Mouse (Mus musculus) right cerebral cortex, adult 2 months (tissue): Measurements from ENCODE around the gene Fignl1.

Experiments used
- DNase-seq, 2 experiments: peaks; one replicate each; pipeline ENCODE4 v3.0.0; 2021 to 2022; ENCODE audit warnings: low spot score in 2 of 2

Fignl1 gene

DNA sequence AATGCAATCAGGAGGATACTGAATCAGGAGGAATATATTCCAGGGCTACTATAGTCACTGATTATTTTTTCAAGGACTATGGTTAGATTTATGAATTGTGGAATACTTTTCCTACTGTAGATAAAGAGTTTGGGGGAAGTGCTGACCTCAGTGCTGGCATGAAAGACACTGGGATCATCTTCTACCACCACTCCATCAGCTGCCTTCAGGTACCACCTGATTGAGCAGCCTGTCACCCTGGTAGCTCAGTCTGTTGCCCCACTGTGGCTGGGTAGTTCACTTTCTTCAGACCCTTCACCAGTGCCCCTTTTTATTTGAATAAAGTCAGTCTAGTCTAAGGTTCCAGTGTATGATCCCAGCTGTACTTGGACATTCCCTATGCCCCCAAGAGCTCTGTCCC, 42.0 kb downstream of the Fignl1 start:
- no peak for DNase-seq

DNA sequence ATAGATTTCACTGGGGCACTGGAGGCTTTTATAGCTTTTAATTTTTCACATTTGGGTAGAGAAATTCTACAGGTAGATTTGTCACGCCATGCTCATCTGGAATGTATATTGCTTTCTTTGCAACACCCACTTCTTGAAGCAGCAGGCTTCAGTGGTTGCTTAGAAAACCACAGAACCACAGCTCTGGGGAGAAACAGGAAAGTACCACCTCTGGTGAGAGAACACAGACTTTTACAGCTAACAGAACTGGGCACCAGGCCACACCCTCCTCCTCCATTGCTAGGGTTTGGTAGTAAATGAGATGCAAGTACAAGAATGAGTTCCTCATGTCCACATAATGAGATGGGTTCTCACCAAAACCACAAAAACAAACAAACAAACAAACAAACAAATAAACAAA, 42.7 kb downstream of the Fignl1 start:
- DNase-seq: no peak

DNA sequence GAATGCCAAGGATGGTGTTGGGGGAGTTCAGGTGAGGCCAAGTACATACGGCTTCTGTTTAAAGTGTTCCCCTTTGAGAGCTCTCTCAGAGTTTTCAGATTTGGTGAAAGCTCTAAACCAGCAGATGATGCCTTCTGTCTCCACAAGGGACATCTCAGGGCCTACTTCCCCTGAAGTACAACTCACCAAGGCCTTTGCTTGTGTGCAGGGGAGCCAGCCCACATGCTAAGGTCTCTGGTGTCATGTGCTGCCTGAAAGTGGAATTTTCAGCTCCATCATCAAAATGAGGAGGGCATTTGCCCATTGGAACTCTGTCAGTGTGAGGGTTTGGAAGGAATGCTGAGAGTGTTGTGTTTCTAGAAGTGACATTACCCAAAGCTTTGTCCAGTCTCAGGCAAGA, 43.3 kb downstream of the Fignl1 start:
- DNase-seq: no peak

DNA sequence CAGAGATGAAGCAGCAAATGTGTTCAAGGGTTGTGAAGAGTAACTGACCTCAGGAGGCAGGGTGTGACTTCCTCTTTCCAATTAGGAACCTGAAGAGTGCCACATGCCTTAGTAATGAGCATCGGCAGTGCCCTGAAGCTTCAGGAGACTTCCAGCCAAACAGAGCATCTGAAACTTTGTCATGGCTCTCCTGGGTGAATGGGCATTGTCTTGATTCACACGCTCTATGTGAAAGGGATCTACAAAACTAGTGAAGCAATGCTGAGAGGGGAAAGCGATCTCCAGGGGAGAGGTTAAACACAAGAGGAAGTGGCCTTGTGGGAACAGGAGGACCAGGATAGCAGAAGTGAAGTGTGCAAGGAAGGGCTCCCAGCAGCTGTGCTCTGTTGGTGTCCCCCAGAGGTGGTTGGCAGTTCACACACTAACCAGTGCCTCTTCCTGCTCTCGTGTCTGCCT, 45.5 kb downstream of the Fignl1 start:
- DNase-seq: no peak

DNA sequence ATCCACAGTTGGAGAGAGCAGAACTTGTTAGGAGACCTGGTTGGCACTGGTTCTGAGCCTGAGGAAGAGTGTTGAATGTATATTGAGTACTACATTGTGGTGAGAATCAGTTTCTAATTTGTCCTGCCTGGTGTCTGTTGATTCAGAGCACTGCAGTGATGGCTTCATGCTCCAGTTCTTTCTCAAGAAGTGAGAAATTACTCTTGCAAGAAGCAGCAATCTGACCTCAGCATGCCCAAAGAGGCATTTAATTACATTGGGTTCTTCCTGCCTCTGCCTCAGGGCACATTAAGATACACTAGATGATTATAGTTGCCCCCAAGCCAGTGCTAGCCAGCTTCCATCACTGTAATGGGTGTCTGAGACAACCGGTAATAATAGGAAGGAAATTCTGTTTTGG, 49.9 kb downstream of the Fignl1 start:
- DNase-seq: no peak

DNA sequence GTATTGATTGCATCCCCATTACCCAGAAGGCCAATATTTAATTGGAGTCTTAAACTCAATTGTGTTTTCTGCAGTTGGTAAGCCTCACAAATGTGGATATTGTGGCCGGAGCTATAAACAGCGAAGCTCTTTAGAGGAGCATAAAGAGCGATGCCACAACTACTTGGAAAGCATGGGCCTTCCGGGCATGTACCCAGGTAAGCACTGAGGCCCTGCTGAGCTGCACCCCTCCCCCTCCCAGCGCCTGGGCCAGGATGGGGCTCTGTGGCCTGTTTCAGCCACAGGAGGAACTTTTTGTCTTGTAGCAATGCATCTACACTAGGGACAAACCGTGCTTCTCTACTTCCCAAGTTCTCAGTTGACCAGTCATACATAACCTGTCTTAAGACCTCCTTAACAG, 50.6 kb downstream of the Fignl1 start:
- DNase-seq: no peak

DNA sequence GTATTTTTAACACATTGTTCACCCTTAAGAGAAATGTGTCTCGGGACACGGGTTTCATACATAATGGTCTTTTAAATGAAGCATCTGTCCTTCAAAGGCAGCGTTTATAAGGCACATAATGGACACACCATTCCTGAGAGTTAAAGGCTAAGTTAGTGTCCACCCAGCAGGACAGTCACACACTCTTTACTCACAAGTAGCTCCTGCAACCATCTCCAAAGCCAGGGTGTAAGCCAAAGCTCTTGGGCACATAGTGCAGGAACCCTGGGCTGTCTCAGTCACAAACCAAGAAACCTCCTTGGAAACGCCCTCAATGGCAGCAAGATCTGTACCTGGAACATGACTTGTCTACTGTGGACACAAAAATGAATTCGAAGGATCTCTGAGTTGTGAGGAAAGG, 55.9 kb downstream of the Fignl1 start:
- DNase-seq: no peak

DNA sequence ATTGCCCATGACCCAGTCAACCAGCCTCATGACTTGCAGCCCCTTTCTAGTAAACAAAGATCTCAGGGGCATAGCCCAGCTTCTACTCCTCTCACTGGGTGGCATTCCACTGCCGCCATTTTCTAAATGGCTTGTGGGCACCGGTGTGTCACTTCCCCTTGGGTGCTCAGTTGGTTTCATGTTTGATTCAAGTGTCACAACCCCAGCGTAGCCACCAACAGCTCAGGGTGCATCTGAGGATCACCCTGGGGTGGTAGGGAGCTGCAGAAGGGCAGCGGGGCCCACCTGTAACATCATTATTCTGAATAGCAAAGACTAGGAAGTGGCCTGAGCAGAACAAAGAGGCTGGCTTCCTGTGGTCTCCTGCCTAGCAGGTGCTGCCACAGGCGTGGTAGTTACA, 57.7 kb downstream of the Fignl1 start:
- no peak for DNase-seq

DNA sequence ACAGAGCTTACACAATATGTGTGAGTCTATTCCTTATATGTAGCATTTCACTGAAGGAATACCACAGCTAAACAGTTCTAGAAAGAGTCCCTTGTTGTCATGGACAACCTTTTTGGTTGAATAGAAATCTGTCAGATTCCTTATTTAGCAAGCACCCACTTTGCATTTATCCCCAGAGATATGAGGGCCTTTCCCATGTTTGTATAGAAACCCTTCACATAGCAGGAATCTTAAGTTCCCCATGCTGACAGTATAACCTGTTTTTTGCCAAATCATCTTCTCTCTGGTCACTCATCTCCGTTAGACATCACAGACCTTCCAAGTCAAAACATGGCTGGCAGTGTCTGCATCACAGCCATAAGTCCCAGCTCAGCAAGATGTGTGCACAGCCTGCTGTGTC, 64.5 kb downstream of the Fignl1 start:
- no peak for DNase-seq

DNA sequence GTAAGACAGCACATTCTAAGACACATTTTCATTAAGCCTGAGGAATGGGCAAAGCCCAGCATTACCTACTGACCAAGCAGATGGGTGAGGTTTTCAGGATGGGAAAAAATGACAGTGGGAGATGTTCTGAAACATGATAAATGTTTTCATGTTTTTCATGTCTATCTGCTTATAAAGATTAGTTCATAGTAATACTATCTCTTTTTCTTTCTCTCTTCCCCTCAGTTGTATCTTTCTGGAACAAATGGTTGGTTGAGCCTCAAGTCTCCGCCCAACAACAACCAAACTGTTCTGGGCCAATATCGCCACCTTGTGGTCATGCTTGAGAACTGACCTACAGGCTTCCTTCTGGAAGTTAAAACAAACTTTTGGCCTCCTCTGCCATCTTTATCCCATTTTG, 66.1 kb downstream of the Fignl1 start:
- no peak for DNase-seq

DNA sequence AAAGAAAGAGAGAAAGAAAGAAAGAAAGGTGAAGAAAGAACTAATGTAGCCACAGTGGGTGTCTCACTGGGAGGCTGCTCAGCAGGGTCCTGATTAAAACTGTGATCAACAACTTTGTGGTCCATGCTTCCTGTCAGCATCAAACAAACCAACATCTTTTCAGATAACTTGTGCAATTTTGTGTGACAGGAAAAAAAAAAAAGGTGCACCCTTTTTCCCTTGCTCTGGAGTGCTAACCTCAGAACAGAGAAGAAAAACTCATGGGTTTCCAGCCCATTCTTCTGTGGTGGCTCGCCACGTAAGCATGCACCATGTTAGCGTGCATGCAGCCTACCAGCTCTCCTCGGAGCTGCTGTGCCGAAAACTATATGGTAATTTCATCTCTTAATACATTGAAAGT, 67.2 kb downstream of the Fignl1 start:
- no peak for DNase-seq

DNA sequence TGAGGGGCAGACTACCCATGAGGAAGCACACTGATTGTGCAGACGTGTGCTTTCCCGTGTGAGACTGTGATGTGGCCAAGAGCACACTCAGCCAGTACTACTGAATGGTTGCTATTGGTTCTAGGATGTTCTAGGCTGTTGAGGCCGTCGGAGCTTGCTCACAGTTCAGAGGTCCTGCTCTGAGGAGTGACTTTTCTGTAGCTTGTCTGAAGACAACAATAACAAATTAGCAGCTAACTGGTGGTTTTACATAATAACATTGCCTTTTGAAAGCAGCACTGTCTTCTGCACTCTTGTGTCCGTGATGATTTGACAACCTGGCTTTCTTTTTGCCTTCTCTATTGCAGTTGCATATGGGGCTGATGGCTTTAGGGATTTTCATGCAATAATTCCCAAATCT, 68.2 kb downstream of the Fignl1 start:
- DNase-seq: no peak

DNA sequence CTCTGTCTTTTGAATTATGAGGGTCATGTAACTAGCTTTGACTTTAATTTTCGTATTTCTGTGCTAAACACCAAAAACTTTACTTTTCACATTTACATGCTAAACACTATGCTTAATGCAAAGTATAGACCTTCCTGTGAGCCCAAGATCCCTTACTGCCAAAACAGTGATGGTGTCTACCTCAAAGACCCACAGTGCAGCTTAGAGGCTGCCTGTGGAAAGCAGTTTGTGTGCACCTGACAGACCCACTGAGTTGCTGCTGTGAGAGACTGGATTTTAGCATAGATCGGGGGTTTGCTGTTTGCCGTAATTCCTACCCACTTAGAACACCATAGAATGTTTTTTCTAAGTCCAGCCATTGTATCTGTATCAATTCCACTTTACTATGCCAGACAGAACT, 69.7 kb downstream of the Fignl1 start:
- DNase-seq: no peak

DNA sequence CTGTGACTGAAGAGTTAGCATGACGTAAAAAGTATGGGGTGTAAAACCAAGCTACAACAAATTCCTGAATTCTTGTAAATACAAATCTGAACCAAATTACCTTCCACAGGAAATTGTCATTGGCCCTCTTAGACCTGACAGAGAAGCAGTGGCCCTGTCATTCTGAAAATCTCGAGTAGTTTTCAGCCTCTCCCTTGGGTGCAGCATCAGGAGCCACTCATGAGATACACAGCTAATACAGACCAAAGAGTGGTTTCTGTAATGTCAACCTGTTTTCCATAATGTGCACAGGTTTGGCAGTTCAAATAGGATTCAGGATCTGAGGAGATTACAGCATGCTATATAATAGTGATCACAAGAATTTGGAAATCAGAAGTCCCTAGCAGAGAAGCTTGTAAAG, 71.2 kb downstream of the Fignl1 start:
- no peak for DNase-seq
